Mouse (Mus musculus) liver, adult 2 months (tissue): ENCODE data around the gene Gm20431. TPM values are rescaled to one million over a fixed set of nuclear protein-coding genes. Genes with fewer than 3 reads are reported as not detected.
A peak's percentile ranks its signal among the peaks of the same experiment; 100 is the strongest.

Experiments used
- DNase-seq: peaks from one replicate; pipeline ENCODE4 v3.0.0-alpha.2; 2011; ENCODE audit warnings: low read depth, low spot score; ENCODE audit errors: extremely low read depth
- H3K27ac ChIP-seq: fragments of 200-500 bp; replicated peaks from 2 replicates; pipeline ENCODE4 v1.5.1; 2012; ENCODE audit warnings: low read depth, mild to moderate bottlenecking, control low read depth, inconsistent platforms, low read length; ENCODE audit not compliant: insufficient read depth
- H3K27me3 ChIP-seq: fragments of 200-500 bp; 2 replicates; pipeline ENCODE4 v1.6.1; 2012; ENCODE audit warnings: mild to moderate bottlenecking, moderate library complexity, low read length, inconsistent platforms; ENCODE audit not compliant: control insufficient read depth, insufficient read depth
- H3K36me3 ChIP-seq: fragments of 200-500 bp; 2 replicates; pipeline ENCODE4 v1.6.1; 2012; ENCODE audit warnings: low read length, inconsistent platforms; ENCODE audit not compliant: control insufficient read depth, insufficient read depth
- H3K4me1 ChIP-seq: fragments of 200-500 bp; 2 replicates; pipeline ENCODE4 v1.6.1; 2011; ENCODE audit warnings: low read length; ENCODE audit not compliant: control insufficient read depth, insufficient read depth
- H3K4me3 ChIP-seq: fragments of 200-500 bp; 2 replicates; pipeline ENCODE4 v1.5.1; 2011; ENCODE audit warnings: low read depth, mild to moderate bottlenecking, control low read depth, low read length, moderate library complexity; ENCODE audit not compliant: insufficient read depth
- H3K79me2 ChIP-seq: fragments of 200-500 bp; 2 replicates; pipeline ENCODE4 v1.6.1; 2012; ENCODE audit warnings: inconsistent platforms, mild to moderate bottlenecking, low read length, moderate library complexity; ENCODE audit not compliant: control insufficient read depth, insufficient read depth
- H3K9ac ChIP-seq: fragments of 200-500 bp; 2 replicates; pipeline ENCODE4 v1.6.1; 2012; ENCODE audit warnings: low read depth, mild to moderate bottlenecking, control low read depth, inconsistent platforms, low read length
- CTCF ChIP-seq: fragments of 200-500 bp; IDR thresholded peaks from 2 replicates; pipeline ENCODE4 v1.5.1; 2011; ENCODE audit warnings: low read depth, low read length, control low read depth
- POLR2A ChIP-seq: fragments of 200-500 bp; IDR thresholded peaks from 2 replicates; pipeline ENCODE4 v1.6.1; 2011; ENCODE audit warnings: low read length, control low read depth; ENCODE audit not compliant: insufficient read depth; ENCODE audit errors: extremely low read depth
- WGBS: fragments of 180-500 bp; shearing (Covaris S2); methylation state at CpG from one replicate; pipeline ENCODE4 v1.1.7; 2018; 5-methylcytosine and 5-hydroxymethylcytosine counted together
- polyA plus RNA-seq: library from polyadenylated mRNA; depleted of rRNA; stranded (reverse); fragments of >200 nt; gene quantifications from 2 replicates; pipeline ENCODE4 v1.2.3, GENCODE M21; 2012
- total RNA-seq: library from RNA; depleted of rRNA; stranded (reverse); fragments of >200 nt; gene quantifications from 2 replicates; pipeline ENCODE4 v1.2.3, GENCODE M21; 2014

Gm20431 gene
- total and polyA plus RNA-seq, 2 experiments, result 10.8 TPM; not detected in 1

- Histone ChIP-seq H3K27ac (no peak overlapping the region), H3K27me3 (no peaks in the 10 kb centered on the region), H3K9ac (no peak overlapping the region), H3K79me2 (peaks cover 15% of the 10 kb centered on the region; the same call in 1 of the 2 replicates), H3K4me1 (no peaks in the 10 kb centered on the region), H3K4me3 (no peak overlapping the region), H3K36me3 (peaks cover 14% of the 10 kb centered on the region)
- TF ChIP-seq CTCF (no peak), POLR2A (no peak)
- DNase-seq, result no peak
- WGBS, result 94% methylated on average over 14 of the region's 14 CpGs
These were observed 49.2 kb downstream of the Gm20431 start for GRCm38 (mm10) chr2:167612122-167612521.

GRCm38 (mm10) chr2:167611287-167611686 lies 50.0 kb downstream of the Gm20431 start:
- Histone ChIP-seq H3K79me2 (peaks cover 8% of the 10 kb centered on the region; the same call in 1 of the 2 replicates), H3K4me1 (no peaks in the 10 kb centered on the region), H3K36me3 (peaks cover 11% of the 10 kb centered on the region), H3K4me3 (no peak overlapping the region), H3K27ac (no peak overlapping the region), H3K27me3 (no peaks in the 10 kb centered on the region), H3K9ac (no peak overlapping the region)
- 93% methylated on average over 10 of the region's 10 CpGs for WGBS
- TF ChIP-seq POLR2A (no peak), CTCF (no peak; the same call in 1 of the 2 replicates)
- DNase-seq, result no peak

- DNase-seq, result no peak
- Histone ChIP-seq H3K4me3 (no peak overlapping the region), H3K27ac (no peak overlapping the region), H3K27me3 (no peaks in the 10 kb centered on the region), H3K9ac (no peak overlapping the region), H3K79me2 (no peaks in the 10 kb centered on the region), H3K4me1 (no peaks in the 10 kb centered on the region), H3K36me3 (peaks cover 3% of the 10 kb centered on the region)
- TF ChIP-seq POLR2A (no peak), CTCF (no peak)
- WGBS, result 63% methylated on average over 4 of the region's 4 CpGs
These were observed 54.6 kb downstream of the Gm20431 start for GRCm38 (mm10) chr2:167606745-167607123.

GRCm38 (mm10) chr2:167605817-167606744 lies 55.2 kb downstream of the Gm20431 start:
- no peaks in the 10 kb centered on the region for H3K4me1 ChIP-seq
- no peaks in the 10 kb centered on the region for H3K27me3 ChIP-seq
- no peak overlapping the region for H3K27ac ChIP-seq
- 82% methylated on average over 17 of the region's 17 CpGs for WGBS
- H3K79me2 ChIP-seq, result no peaks in the 10 kb centered on the region
- H3K36me3 ChIP-seq, result peaks cover 3% of the 10 kb centered on the region
- no peak for DNase-seq
- H3K4me3 ChIP-seq, result no peak overlapping the region
- H3K9ac ChIP-seq, result no peak overlapping the region
- no peak for TF ChIP-seq POLR2A
- TF ChIP-seq CTCF, result no peak

GRCm38 (mm10) chr2:167605178-167605794 lies 56.0 kb downstream of the Gm20431 start:
- H3K79me2 ChIP-seq, result no peaks in the 10 kb centered on the region
- H3K4me3 ChIP-seq, result no peak overlapping the region
- 32% methylated on average over 11 of the region's 11 CpGs for WGBS
- H3K4me1 ChIP-seq, result no peaks in the 10 kb centered on the region
- TF ChIP-seq CTCF (peak; percentile 99), POLR2A (no peak)
- no peak overlapping the region for H3K9ac ChIP-seq
- H3K36me3 ChIP-seq, result peaks cover 1% of the 10 kb centered on the region; the same call in 1 of the 2 replicates
- no peaks in the 10 kb centered on the region for H3K27me3 ChIP-seq
- no peak overlapping the region for H3K27ac ChIP-seq
- DNase-seq, result peak; percentile 74
